Mouse (Mus musculus): ENCODE measurements around the gene Gm42906. TPM values are rescaled to one million over a fixed set of nuclear protein-coding genes. Genes with fewer than 3 reads are reported as not detected.
A peak's percentile ranks its signal among the peaks of the same experiment; 100 is the strongest.

The Gm42906 gene
- total and polyA plus RNA-seq, 3 experiments: not detected

GRCm38 (mm10) chr5:151368395-151369190 is 59.4 kb downstream of the Gm42906 start:
- in situ Hi-C loops (cut with MboI; ENCODE audit: low pct_ligation_motif_present, low pct_unique_long_range_greater_than_20kb, low sequenced_read_pairs) (loop anchor here (5.0 kb wide), 1 partner anchor 241 kb away; no protein-coding TSS in a partner anchor), dilution Hi-C loops (cut with MboI; ENCODE audit: extremely low pct_ligation_motif_present, extremely low pct_unique_long_range_greater_than_20kb, low sequenced_read_pairs) (no loop called here)
- H3K4me3 ChIP-seq (replicated peaks in 1 of 3; ENCODE audit: low read depth in 2 of 3, low read length in 2 of 3, poor library complexity in 1 of 3): peak overlapping the region; percentile 57 to 71 (median 68)
- peaks cover 3% of the 10 kb centered on the region; the same call in 1 of the 2 replicates for H3K79me2 ChIP-seq (replicated peaks; ENCODE audit: control insufficient read depth, extremely low read depth, insufficient read depth, poor library complexity, severe bottlenecking)
- H3K9me3 ChIP-seq (replicated peaks; ENCODE audit: low read length): no peaks in the 10 kb centered on the region
- H3K4me2 ChIP-seq (ENCODE audit: insufficient read depth, low read depth, poor library complexity, severe bottlenecking): peak overlapping the region; percentile 94; the same call in 1 of the 2 replicates
- H3K9ac ChIP-seq (ENCODE audit: insufficient read depth, low read depth): peak overlapping the region; percentile 94
- peaks cover 0 to 22% of the 10 kb centered on the region in 2 experiments; a peak in 2 of 4 replicates for H3K4me1 ChIP-seq (ENCODE audit: control insufficient read depth in 1 of 2, insufficient read depth in 2 of 2)
- peak; percentile 99 for DNase-seq (ENCODE audit: extremely low read depth)
- H3K36me3 ChIP-seq (replicated peaks in 1 of 2; ENCODE audit: control insufficient read depth in 1 of 2, insufficient read depth in 1 of 2, low read length in 1 of 2): no peaks in the 10 kb centered on the region
- H3K27me3 ChIP-seq (replicated peaks): no peaks in the 10 kb centered on the region
- TF ChIP-seq NELFE (IDR thresholded peaks at IDR 0.05; ENCODE audit: low read depth, low read length) (peak; percentile 86), UBTF (IDR thresholded peaks at IDR 0.05; ENCODE audit: low read depth, low read length) (peak; percentile 87; the same call in 1 of the 2 replicates), ZKSCAN1 (IDR thresholded peaks at IDR 0.05; ENCODE audit: borderline replicate concordance, low read depth, low read length) (no peak), USF1 (IDR thresholded peaks at IDR 0.05; ENCODE audit: low read depth, low read length) (peak; percentile 50), CTCF (conservative IDR thresholded peaks at IDR 0.05 in 1 of 2, IDR thresholded peaks at IDR 0.05 in 1 of 2; ENCODE audit: low read depth in 2 of 2, low read length in 2 of 2) (peak in 1 of 2 experiments; percentile 98; a peak in 2 of 4 replicates), POLR2A (IDR thresholded peaks at IDR 0.05; ENCODE audit: low read depth, low read length) (peak; percentile 80), SMC3 (IDR thresholded peaks at IDR 0.05; ENCODE audit: low read depth, low read length) (peak; percentile 96), EP300 (IDR thresholded peaks at IDR 0.05; ENCODE audit: low read length) (peak; percentile 41; the same call in 1 of the 2 replicates), MXI1 (IDR thresholded peaks at IDR 0.05; ENCODE audit: low read depth, low read length) (peak; percentile 94), TBP (conservative IDR thresholded peaks at IDR 0.05; ENCODE audit: low read depth, low read length) (peak; percentile 82), ETS1 (conservative IDR thresholded peaks at IDR 0.05; ENCODE audit: low read depth, low read length) (peak; percentile 70), ZNF384 (IDR thresholded peaks at IDR 0.05; ENCODE audit: low read depth, low read length) (no peak), ZC3H11A (IDR thresholded peaks at IDR 0.05; ENCODE audit: low read depth, low read length) (peak; percentile 85), PAX5 (IDR thresholded peaks at IDR 0.05; ENCODE audit: low read length) (no peak), ZMIZ1 (IDR thresholded peaks at IDR 0.05; ENCODE audit: low read depth, low read length) (0 out of 2 replicates have a peak, but pooled peaks have one; percentile 27), E2F4 (IDR thresholded peaks at IDR 0.05; ENCODE audit: insufficient replicate concordance, low read depth, low read length) (peak; percentile 98), USF2 (conservative IDR thresholded peaks at IDR 0.05; ENCODE audit: low read depth, low read length) (0 out of 2 replicates have a peak, but pooled peaks have one; percentile 10), KAT2A (IDR thresholded peaks at IDR 0.05; ENCODE audit: insufficient replicate concordance, low read length) (peak; percentile 88), HCFC1 (IDR thresholded peaks at IDR 0.05; ENCODE audit: low read depth, low read length) (peak; percentile 82), BHLHE40 (IDR thresholded peaks at IDR 0.05; ENCODE audit: low read depth, low read length) (peak; percentile 87), ELF1 (IDR thresholded peaks at IDR 0.05; ENCODE audit: low read depth, low read length) (peak; percentile 97), JUND (conservative IDR thresholded peaks at IDR 0.05; ENCODE audit: low read depth, low read length) (no peak; the same call in 1 of the 2 replicates), MAX (IDR thresholded peaks at IDR 0.05; ENCODE audit: low read length) (peak; percentile 94), IRF4 (IDR thresholded peaks at IDR 0.05; ENCODE audit: low read depth, low read length) (peak; percentile 81), CHD2 (IDR thresholded peaks at IDR 0.05; ENCODE audit: low read length) (peak; percentile 86), TCF12 (IDR thresholded peaks at IDR 0.05; ENCODE audit: low read depth, low read length) (peak; percentile 80), RCOR1 (conservative IDR thresholded peaks at IDR 0.05; ENCODE audit: low read depth, low read length) (no peak; the same call in 1 of the 2 replicates), SIN3A (IDR thresholded peaks at IDR 0.05; ENCODE audit: low read length) (peak; percentile 85), MYC (IDR thresholded peaks at IDR 0.05; ENCODE audit: low read depth, low read length) (peak; percentile 98), GABPA (IDR thresholded peaks at IDR 0.05; ENCODE audit: insufficient replicate concordance, low read depth, low read length) (no peak), RAD21 (IDR thresholded peaks at IDR 0.05; ENCODE audit: low read depth, low read length) (peak; percentile 99), NRF1 (IDR thresholded peaks at IDR 0.05; ENCODE audit: low read depth, low read length) (peak; percentile 86), JUN (IDR thresholded peaks at IDR 0.05; ENCODE audit: insufficient read depth, low read depth, low read length) (no peak), CHD1 (IDR thresholded peaks at IDR 0.05; ENCODE audit: low read depth, low read length) (no peak), MAZ (IDR thresholded peaks at IDR 0.05; ENCODE audit: low read depth, low read length) (peak; percentile 84; the same call in 1 of the 2 replicates), POLR2AphosphoS2 (IDR thresholded peaks at IDR 0.05; ENCODE audit: low read depth, low read length) (peak; percentile 86), MEF2A (IDR thresholded peaks at IDR 0.05; ENCODE audit: borderline replicate concordance, low read depth, low read length) (peak; percentile 88), MAFK (IDR thresholded peaks at IDR 0.05; ENCODE audit: insufficient replicate concordance, low read length) (no peak)
- H3K27ac ChIP-seq (ENCODE audit: insufficient read depth, low read depth): peak overlapping the region; percentile 73
